Mouse (Mus musculus) embryonic facial prominence, embryonic 14.5 days (tissue): Measurements from ENCODE around the gene Olfr630. TPM values are rescaled to one million over a fixed set of nuclear protein-coding genes. Genes with fewer than 3 reads are reported as not detected.
"Not testable (repeated sequence)": the region's sequence is repeated elsewhere in the genome, so short reads cannot be mapped to it uniquely, and the experiment has no call there.

Experiments used
- ATAC-seq: fragments of 200-750 bp; cut with Nextera tagmentation; 2 replicates; pipeline ENCODE4 v1.8.0; 2017; ENCODE audit warnings: low read depth, moderate number of reproducible peaks, moderate TSS enrichment
- DNase-seq: peaks from one replicate; pipeline ENCODE4 v3.0.0-alpha.2; 2015; ENCODE audit warnings: low spot score
- H3K27ac ChIP-seq: fragments of 300-500 bp; sonication (generic); replicated peaks from 2 replicates; pipeline ENCODE4 v1.5.1; 2014; ENCODE audit warnings: low read depth, mild to moderate bottlenecking, low read length, moderate library complexity
- H3K27me3 ChIP-seq: fragments of 300-500 bp; sonication (generic); replicated peaks from 2 replicates; pipeline ENCODE4 v1.6.1; 2014; ENCODE audit warnings: low read length; ENCODE audit not compliant: control insufficient read depth, insufficient read depth
- H3K36me3 ChIP-seq: fragments of 300-500 bp; sonication (generic); 2 replicates; pipeline ENCODE4 v1.6.1; 2014; ENCODE audit warnings: low read length, mixed read lengths; ENCODE audit not compliant: control insufficient read depth, insufficient read depth
- H3K4me1 ChIP-seq: fragments of 300-500 bp; sonication (generic); 2 replicates; pipeline ENCODE4 v1.6.1; 2014; ENCODE audit warnings: antibody characterized with exemption, low read length; ENCODE audit not compliant: control insufficient read depth, insufficient read depth
- H3K4me2 ChIP-seq: fragments of 300-500 bp; sonication (generic); 2 replicates; pipeline ENCODE4 v1.6.1; 2014; ENCODE audit warnings: low read depth, mild to moderate bottlenecking, low read length, moderate library complexity, mixed read lengths
- H3K4me3 ChIP-seq: fragments of 300-500 bp; sonication (generic); 2 replicates; pipeline ENCODE4 v1.5.1; 2014; ENCODE audit warnings: low read depth, mild to moderate bottlenecking, low read length
- H3K9ac ChIP-seq: fragments of 300-500 bp; sonication (generic); 2 replicates; pipeline ENCODE4 v1.6.1; 2014; ENCODE audit warnings: low read depth, mild to moderate bottlenecking, low read length, moderate library complexity, mixed read lengths
- H3K9me3 ChIP-seq: fragments of 300-500 bp; sonication (generic); 2 replicates; pipeline ENCODE4 v1.6.1; 2016; ENCODE audit warnings: low read length; ENCODE audit not compliant: control insufficient read depth
- WGBS: fragments of 180-500 bp; shearing (Covaris S2); extraction: QIAGEN DNeasy Blood & Tissue Kit; methylation state at CpG from one replicate; pipeline ENCODE4 v1.1.7; 2014; 5-methylcytosine and 5-hydroxymethylcytosine counted together
- polyA plus RNA-seq: library from polyadenylated mRNA; unstranded; fragments of >200 nt; fragmentation: Nextera tagmentation; extraction: Ambion mirVana; gene quantifications from 2 replicates; pipeline ENCODE4 v1.2.1, GENCODE M21; 2014

Gene Olfr630
- 0.07 TPM in 1 of 2 replicates, not detected in the other for polyA plus RNA-seq

- no peak for ATAC-seq
- Histone ChIP-seq H3K27ac (no peak within 1 kb of the TSS), H3K36me3 (no peaks in the 10 kb centered on the region), H3K27me3 (no peaks in the 10 kb centered on the region), H3K9ac (no peak within 1 kb of the TSS), H3K9me3 (no peaks in the 10 kb centered on the region), H3K4me1 (no peaks in the 10 kb centered on the region), H3K4me3 (no peak within 1 kb of the TSS), H3K4me2 (no peak within 1 kb of the TSS)
- WGBS: 39% methylated on average over 2 of the region's 2 CpGs
- no peak for DNase-seq
Measured at GRCm38 (mm10) chr7:103757233-103757632, at the start of gene Olfr630. Gene Olfr630, minus strand, starts transcription at chr7:103757333.

DNA sequence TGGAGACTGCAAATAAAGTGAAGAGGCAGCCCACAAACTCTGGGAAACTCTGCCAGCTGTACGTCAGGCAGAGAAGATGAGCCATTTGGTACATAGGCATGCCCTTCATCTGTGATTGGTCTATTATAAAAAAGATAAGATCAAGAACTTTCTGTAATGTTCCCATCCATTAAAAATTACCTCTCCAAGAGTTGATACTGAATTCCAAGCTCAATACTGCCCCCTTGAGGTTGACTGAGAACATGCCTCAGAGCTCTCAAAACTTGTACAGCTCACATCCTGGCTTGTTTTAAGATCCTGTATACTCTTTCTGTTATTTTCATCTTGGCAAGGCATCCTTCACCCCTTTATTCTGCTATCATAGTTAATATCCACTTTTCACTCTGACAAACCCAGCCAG is 49.7 kb upstream of the Olfr630 start:
- no peak for ATAC-seq
- 68% methylated on average over 1 of the region's 1 CpGs for WGBS
- DNase-seq: peak; percentile 26

GRCm38 (mm10) chr7:103792669-103793388 is 35.7 kb upstream of the Olfr630 start:
- no peak for DNase-seq
- Histone ChIP-seq H3K9ac (no peak overlapping the region), H3K27ac (no peak overlapping the region), H3K36me3 (no peaks in the 10 kb centered on the region), H3K4me2 (no peak overlapping the region), H3K27me3 (no peaks in the 10 kb centered on the region), H3K4me3 (no peak overlapping the region), H3K4me1 (no peaks in the 10 kb centered on the region), H3K9me3 (no peaks in the 10 kb centered on the region)
- no peak for ATAC-seq
- WGBS: 20% methylated on average over 4 of the region's 4 CpGs

More for the DNA sequence above, 49.7 kb upstream of the Olfr630 start:
- H3K27me3 ChIP-seq: no peaks in the 10 kb centered on the region
- H3K36me3 ChIP-seq: no peaks in the 10 kb centered on the region
- no peak overlapping the region for H3K9ac ChIP-seq
- no peak overlapping the region for H3K4me3 ChIP-seq
- H3K9me3 ChIP-seq: no peaks in the 10 kb centered on the region
- H3K27ac ChIP-seq: no peak overlapping the region
- H3K4me1 ChIP-seq: no peaks in the 10 kb centered on the region
- no peak overlapping the region for H3K4me2 ChIP-seq

GRCm38 (mm10) chr7:103791721-103792120 is 34.6 kb upstream of the Olfr630 start, which contains the start of gene Olfr67:
Gene Olfr67, minus strand, starts transcription at chr7:103791821.
- no peak within 1 kb of the TSS for H3K27ac ChIP-seq
- ATAC-seq (no peak), DNase-seq (no peak)
- no peaks in the 10 kb centered on the region for H3K36me3 ChIP-seq
- H3K9ac ChIP-seq: no peak within 1 kb of the TSS
- H3K9me3 ChIP-seq: no peaks in the 10 kb centered on the region
- no peaks in the 10 kb centered on the region for H3K4me1 ChIP-seq
- WGBS: 69% methylated on average over 3 of the region's 3 CpGs
- no peak within 1 kb of the TSS for H3K4me2 ChIP-seq
- H3K4me3 ChIP-seq: no peak within 1 kb of the TSS
- H3K27me3 ChIP-seq: no peaks in the 10 kb centered on the region

DNA sequence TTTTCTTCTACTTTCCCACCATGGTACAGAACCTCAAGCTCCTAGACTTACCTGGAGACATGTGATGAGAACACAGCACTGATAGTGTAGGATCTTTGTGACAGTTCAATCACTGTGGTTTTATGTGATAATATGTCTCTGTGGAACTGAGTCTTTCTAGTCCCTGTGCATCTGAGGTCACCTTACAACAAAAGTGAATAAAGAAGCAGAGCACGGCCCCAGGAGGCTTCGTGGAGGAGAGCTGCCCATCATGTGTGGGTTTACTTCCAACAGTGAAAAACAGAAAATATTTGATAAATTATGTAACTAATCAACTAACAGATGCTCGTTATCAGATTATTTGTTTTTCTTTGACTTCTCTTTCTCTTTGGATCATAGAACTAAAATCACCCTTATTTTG is 22.5 kb upstream of the Olfr630 start, which contains the start of gene Olfr68:
TSS of gene Olfr68 (minus strand) at position 101 of the 400 bp plus-strand sequence.
- DNase-seq: no peak
- Histone ChIP-seq H3K4me3 (no peak within 1 kb of the TSS), H3K27ac (no peak within 1 kb of the TSS), H3K4me2 (no peak within 1 kb of the TSS), H3K27me3 (no peaks in the 10 kb centered on the region), H3K36me3 (no peaks in the 10 kb centered on the region), H3K4me1 (no peaks in the 10 kb centered on the region), H3K9ac (no peak within 1 kb of the TSS), H3K9me3 (no peaks in the 10 kb centered on the region)
- 72% methylated on average over 3 of the region's 3 CpGs for WGBS
- ATAC-seq: no peak

- not testable (repeated sequence) for H3K9me3 ChIP-seq, H3K9ac ChIP-seq, ATAC-seq, H3K36me3 ChIP-seq, H3K4me1 ChIP-seq, H3K4me3 ChIP-seq, H3K27me3 ChIP-seq, H3K27ac ChIP-seq, DNase-seq, H3K4me2 ChIP-seq
- 90% methylated on average over 3 of the region's 4 CpGs for WGBS
Measured at GRCm38 (mm10) chr7:103777652-103778051, 20.5 kb upstream of the Olfr630 start.

GRCm38 (mm10) chr7:103771494-103771893 is 14.4 kb upstream of the Olfr630 start, which contains the start of gene Olfr69:
Gene Olfr69, minus strand, starts transcription at chr7:103771594.
- DNase-seq (no peak), ATAC-seq (no peak)
- WGBS: 68% methylated on average over 2 of the region's 2 CpGs
- no peaks in the 10 kb centered on the region for H3K9me3 ChIP-seq
- H3K27ac ChIP-seq: no peak within 1 kb of the TSS
- H3K9ac ChIP-seq: no peak within 1 kb of the TSS
- no peak within 1 kb of the TSS for H3K4me3 ChIP-seq
- no peaks in the 10 kb centered on the region for H3K4me1 ChIP-seq
- H3K4me2 ChIP-seq: no peak within 1 kb of the TSS
- H3K36me3 ChIP-seq: no peaks in the 10 kb centered on the region
- H3K27me3 ChIP-seq: no peaks in the 10 kb centered on the region

- ATAC-seq, H3K27ac ChIP-seq: not testable (repeated sequence)
- WGBS: 77% methylated on average over 4 of the region's 6 CpGs
Measured at GRCm38 (mm10) chr7:103767687-103768086, 10.6 kb upstream of the Olfr630 start.

GRCm38 (mm10) chr7:103762212-103762611 is 5.1 kb upstream of the Olfr630 start:
- not testable (repeated sequence) for H3K36me3 ChIP-seq, H3K9me3 ChIP-seq, H3K4me2 ChIP-seq, H3K9ac ChIP-seq, ATAC-seq, H3K4me3 ChIP-seq, DNase-seq, H3K4me1 ChIP-seq, H3K27me3 ChIP-seq, H3K27ac ChIP-seq
- WGBS: 84% methylated on average over 6 of the region's 6 CpGs

More at GRCm38 (mm10) chr7:103767687-103768086, 10.6 kb upstream of the Olfr630 start:
- not testable (repeated sequence) for DNase-seq, H3K4me1 ChIP-seq, H3K9me3 ChIP-seq, H3K36me3 ChIP-seq, H3K27me3 ChIP-seq, H3K4me3 ChIP-seq, H3K4me2 ChIP-seq, H3K9ac ChIP-seq
